Mouse (Mus musculus) thymus, adult 2 months (tissue): ENCODE measurements around the gene Bag5.

ENCODE experiments used
- CTCF ChIP-seq: fragments of 200-500 bp; IDR thresholded peaks from 2 replicates; pipeline ENCODE4 v1.5.1; 2012; ENCODE audit warnings: mild to moderate bottlenecking, control low read depth, low read length, moderate library complexity, borderline replicate concordance; ENCODE audit not compliant: control insufficient read depth, poor library complexity, insufficient read depth; ENCODE audit errors: extremely low read depth
- POLR2A ChIP-seq: fragments of 200-500 bp; IDR thresholded peaks from 2 replicates; pipeline ENCODE4 v1.6.1; 2012; ENCODE audit warnings: mild to moderate bottlenecking, low read length, control low read depth, moderate library complexity; ENCODE audit not compliant: control insufficient read depth, poor library complexity, insufficient read depth; ENCODE audit errors: extremely low read depth

DNA sequence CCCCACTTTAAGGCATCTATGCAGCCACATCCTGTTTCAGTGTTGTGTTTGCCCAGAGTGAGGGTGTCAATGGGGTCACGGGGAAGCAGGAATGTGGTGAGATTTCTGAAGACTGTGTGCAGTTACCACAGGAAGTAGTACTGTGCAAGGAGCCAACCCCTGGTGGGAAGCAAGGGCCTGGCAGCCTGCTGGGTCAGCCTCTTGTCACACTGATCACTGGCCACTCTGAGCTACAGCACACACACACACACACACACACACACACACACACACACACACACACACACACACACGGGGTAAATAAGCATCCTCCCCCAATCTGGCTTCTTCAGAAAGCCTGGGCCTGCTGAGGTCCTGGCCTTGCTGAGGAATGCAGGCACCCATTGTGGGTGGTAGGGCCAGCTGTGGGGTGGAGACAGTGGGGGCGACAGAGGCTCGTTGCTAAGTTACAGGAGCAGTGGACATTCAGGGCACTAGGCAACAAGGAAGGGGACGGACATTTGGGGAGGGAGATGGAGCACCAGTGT is 21.6 kb downstream of the Bag5 start:
- peak; percentile 41; the same call in 1 of the 2 replicates for TF ChIP-seq CTCF
- no peak for TF ChIP-seq POLR2A
